Mouse (Mus musculus) embryonic fibroblast, embryonic 13.5 days (primary cell): Measurements from ENCODE around the gene Eif2ak2. TPM values are rescaled to one million over a fixed set of nuclear protein-coding genes. Genes with fewer than 3 reads are reported as not detected.

Experiments used
- H3K27ac ChIP-seq: 2 replicates; pipeline ENCODE4 v1.5.1; 2012; ENCODE audit warnings: low read length, control low read depth, inconsistent platforms; ENCODE audit not compliant: insufficient read depth
- H3K4me1 ChIP-seq: 2 replicates; pipeline ENCODE4 v1.6.1; 2011; ENCODE audit warnings: low read length; ENCODE audit not compliant: control insufficient read depth, insufficient read depth
- H3K4me3 ChIP-seq: 2 replicates; pipeline ENCODE4 v1.5.1; 2011; ENCODE audit warnings: mild to moderate bottlenecking, control low read depth, low read length; ENCODE audit not compliant: insufficient read depth
- CTCF ChIP-seq: IDR thresholded peaks from 2 replicates; pipeline ENCODE4 v1.5.1; 2011; ENCODE audit warnings: mild to moderate bottlenecking, control low read depth, low read length, moderate library complexity, borderline replicate concordance; ENCODE audit not compliant: insufficient read depth
- POLR2A ChIP-seq: IDR thresholded peaks from 2 replicates; pipeline ENCODE4 v1.6.1; 2011; ENCODE audit warnings: low read depth, mild to moderate bottlenecking, control low read depth, low read length, moderate library complexity
- polyA plus RNA-seq: library from polyadenylated mRNA; stranded (reverse); fragments of >200 nt; gene quantifications from 2 replicates; pipeline ENCODE4 v1.2.4, GENCODE M21; 2011; ENCODE audit warnings: low read depth; ENCODE audit not compliant: missing spikeins, insufficient read length

Eif2ak2 gene
- polyA plus RNA-seq, 1 experiment: 51.7 TPM

DNA sequence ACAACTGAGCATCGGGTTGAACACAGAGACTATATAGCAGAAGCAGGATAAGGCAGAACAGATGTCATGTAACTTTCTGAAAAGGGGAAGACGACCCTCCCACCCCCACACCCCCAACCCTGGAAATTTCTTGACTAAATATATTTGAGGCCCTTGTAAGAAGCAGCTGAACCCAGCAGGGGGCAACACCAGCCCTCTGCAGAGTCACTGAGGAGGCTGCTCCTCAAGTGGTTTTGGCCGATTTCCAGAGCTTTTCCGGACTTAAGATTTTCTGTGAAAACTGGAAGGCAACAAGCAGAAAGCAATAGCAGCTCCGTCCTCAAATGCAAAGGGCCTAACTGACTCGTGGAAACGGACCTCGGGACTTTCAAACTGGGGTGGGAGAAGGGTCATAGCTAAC lies 13.0 kb upstream of the Eif2ak2 start:
- Histone ChIP-seq H3K4me1 (no peaks in the 10 kb centered on the region), H3K4me3 (no peak overlapping the region), H3K27ac (no peak overlapping the region)
- TF ChIP-seq CTCF (0 out of 2 replicates have a peak, but pooled peaks have one; percentile 44), POLR2A (no peak)

- H3K4me3 ChIP-seq: no peak overlapping the region
- TF ChIP-seq POLR2A (no peak), CTCF (no peak)
- no peak overlapping the region for H3K27ac ChIP-seq
- no peaks in the 10 kb centered on the region for H3K4me1 ChIP-seq
Measured at GRCm38 (mm10) chr17:78894991-78895390, 12.6 kb upstream of the Eif2ak2 start.

GRCm38 (mm10) chr17:78891020-78891419 lies 8.6 kb upstream of the Eif2ak2 start:
- Histone ChIP-seq H3K4me3 (no peak overlapping the region), H3K27ac (no peak overlapping the region), H3K4me1 (no peaks in the 10 kb centered on the region)
- no peak for TF ChIP-seq CTCF
- no peak for TF ChIP-seq POLR2A

DNA sequence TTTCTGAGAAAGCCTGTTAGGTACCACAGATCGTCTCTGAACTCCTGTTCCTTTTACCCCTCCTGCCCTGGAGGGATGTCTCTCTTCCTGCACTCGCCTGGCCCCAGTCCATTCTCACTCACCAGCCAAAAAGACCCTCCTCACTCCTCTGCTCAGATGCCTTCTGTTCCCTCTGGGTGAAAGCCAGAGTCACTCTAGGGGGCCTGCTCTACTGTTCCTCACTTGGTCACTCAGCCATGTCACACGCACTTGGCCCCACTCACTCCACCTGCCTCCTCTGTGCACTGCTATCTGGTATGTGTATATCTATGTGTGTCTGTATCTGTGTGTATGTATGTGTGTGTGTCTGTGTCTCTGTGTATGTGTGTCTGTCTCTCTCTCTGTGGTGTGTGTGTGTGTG lies 6.8 kb upstream of the Eif2ak2 start:
- Histone ChIP-seq H3K27ac (no peak overlapping the region), H3K4me1 (no peaks in the 10 kb centered on the region), H3K4me3 (no peak overlapping the region)
- TF ChIP-seq POLR2A (no peak), CTCF (no peak)

DNA sequence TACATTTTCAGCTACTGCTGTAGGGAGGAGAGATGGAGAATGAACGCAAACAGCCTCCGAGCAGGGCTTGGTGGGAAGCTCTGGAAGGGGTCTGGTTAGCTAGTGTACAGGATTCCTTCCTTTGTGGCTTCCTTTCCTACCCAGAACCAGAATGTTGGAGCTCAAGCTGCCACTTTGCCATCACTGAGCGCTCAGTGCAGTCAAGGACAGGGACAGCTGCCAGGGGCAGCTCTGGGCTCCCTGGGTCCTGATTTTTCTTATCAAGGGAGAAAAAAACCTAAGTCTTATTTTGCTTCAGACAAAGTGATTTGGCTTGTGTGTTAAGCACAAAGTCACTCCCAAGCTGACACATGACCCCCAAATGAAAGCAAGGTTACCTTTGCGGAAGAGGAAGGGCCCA lies 6.2 kb upstream of the Eif2ak2 start:
- TF ChIP-seq POLR2A: no peak
- no peak for TF ChIP-seq CTCF
- Histone ChIP-seq H3K27ac (no peak overlapping the region), H3K4me3 (no peak overlapping the region), H3K4me1 (no peaks in the 10 kb centered on the region)

DNA sequence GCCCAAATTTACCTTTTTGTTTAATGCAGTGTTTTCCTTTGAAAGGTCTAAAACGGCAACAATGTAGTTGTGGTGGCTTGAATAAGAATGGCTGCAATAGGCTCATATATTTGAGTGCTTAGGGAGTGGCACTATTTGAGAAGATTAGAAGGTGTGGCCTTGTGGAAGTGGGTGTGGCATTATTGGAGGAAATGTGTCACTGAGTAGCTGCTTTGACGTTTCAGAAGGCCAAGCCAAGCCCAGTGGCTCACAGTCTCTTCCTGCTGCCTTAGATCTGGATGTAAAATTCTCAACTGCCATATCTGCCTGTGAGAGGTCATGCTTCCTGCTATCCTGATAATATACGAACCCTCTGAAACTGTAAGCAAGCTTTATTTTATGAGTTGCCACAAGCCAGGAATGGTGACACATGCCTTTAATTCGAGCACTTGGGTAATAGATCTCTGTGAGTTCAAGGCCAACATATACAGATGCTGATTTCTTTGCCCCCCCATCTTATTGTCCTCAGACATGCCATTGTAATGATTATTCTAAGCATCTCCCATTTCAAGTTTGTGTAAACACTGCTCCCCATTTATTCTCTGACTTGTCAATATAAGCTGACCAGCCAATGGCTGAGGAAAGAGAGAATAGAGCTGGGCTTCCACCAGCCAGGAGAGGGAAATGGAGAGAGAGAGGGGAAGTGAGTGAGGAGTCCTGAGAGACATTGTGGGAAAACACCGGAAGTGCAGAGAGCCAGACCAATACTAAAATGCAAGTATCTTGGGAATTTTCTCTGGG lies 3.1 kb upstream of the Eif2ak2 start:
- no peak overlapping the region for H3K4me3 ChIP-seq
- H3K27ac ChIP-seq: no peak overlapping the region
- no peaks in the 10 kb centered on the region for H3K4me1 ChIP-seq
- TF ChIP-seq CTCF (no peak), POLR2A (no peak)

DNA sequence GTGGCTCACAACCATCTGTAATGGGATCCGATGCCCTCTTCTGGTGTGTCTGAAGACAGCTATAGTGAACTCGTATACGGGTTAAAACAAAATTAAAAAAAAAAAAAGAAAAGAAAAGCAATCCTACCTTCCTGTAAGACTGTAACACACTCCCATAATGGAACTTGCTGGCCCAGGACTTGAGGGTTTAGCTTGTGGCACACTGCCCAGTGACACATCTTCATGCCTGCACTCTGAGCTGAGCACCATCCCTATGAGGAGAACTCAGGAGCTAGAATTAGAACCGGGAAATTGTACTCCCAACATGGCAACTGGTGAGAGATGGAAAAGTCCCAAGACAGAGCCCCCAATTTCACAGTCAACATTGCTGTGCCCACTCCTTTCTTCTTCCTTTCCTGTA lies 918 bp upstream of the Eif2ak2 start:
- H3K4me3 ChIP-seq: no peak overlapping the region
- H3K4me1 ChIP-seq: no peaks in the 10 kb centered on the region
- no peak overlapping the region for H3K27ac ChIP-seq
- TF ChIP-seq POLR2A (no peak), CTCF (no peak)

DNA sequence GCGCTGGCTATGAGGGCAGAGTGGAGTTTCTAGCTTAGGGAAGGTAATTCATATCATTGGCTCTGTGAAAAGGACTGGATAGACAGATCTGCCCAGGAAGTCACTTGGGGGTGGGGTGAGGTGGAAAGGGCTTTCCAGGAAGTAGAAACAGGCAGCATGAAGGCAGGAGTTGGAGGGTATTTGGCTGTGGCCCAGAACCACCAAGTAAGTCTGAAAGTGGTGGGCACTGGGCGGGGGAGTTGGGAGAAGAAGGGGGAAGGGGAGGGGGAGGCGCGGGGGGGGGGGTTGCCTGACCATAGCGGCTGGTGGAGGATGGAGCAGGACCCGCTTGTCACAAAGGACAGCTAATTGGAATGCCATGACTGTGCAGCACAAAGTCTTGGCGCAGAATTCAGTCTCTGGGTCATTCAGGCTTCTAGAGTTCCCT lies 482 bp downstream of the Eif2ak2 start:
- peak overlapping the region; percentile 84 for H3K27ac ChIP-seq
- H3K4me3 ChIP-seq: peak overlapping the region; percentile 92
- TF ChIP-seq CTCF (no peak), POLR2A (no peak)
- no peaks in the 10 kb centered on the region for H3K4me1 ChIP-seq

DNA sequence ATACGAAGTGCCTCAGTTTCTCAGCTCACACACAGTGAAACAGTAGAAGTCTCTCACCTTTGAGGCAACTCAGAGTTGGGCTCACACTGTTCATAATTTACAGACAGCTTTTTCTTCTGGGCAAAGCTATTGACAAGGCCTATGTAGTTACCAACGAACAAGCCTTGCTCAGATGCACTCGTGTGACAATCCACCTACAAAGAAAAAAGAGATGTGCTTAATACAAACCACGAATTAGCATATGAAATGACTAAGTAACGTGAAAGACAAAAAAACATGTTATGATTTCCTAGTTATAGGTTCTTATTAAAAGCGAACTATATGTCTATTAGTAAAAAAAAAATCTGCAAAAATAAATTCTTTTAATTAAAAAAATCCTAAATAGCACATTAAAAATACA lies 8.5 kb downstream of the Eif2ak2 start:
- Histone ChIP-seq H3K27ac (no peak overlapping the region), H3K4me3 (no peak overlapping the region), H3K4me1 (no peaks in the 10 kb centered on the region)
- TF ChIP-seq POLR2A (no peak), CTCF (no peak)

- Histone ChIP-seq H3K4me1 (no peaks in the 10 kb centered on the region; the same call in 1 of the 2 replicates), H3K27ac (no peak overlapping the region), H3K4me3 (no peak overlapping the region)
- TF ChIP-seq CTCF (no peak), POLR2A (no peak)
Measured at GRCm38 (mm10) chr17:78856243-78856642, 26.1 kb downstream of the Eif2ak2 start.

DNA sequence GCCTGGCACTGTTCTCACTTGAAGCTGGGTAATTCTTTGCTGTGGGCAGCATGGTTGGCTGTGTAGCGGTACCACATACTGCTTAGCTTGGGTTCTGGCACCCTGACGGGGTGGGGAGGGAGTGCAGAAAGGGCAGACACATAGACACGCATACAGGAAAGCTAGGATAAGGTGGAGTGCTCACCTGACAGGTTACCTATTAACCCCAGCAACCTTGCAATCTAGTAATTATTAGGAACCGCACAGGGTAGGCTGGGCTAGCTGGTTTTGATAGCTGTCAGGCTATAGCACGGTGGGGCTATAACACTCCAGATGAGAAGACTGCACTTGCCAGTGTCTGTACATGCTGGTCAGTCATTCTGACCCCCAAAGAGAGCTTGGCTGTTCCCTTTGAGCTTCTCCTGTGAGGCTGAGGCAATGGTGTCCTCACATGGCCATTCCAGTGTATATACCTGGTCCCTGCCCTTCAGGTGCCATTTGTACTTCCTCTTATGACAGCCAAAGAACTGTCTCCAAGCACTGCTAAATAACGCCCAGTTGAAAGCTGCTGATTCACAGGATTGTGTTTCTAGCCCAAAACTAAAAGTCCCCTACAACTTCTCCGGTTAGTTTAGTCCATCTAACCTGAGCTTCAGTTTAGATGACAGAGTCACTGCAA lies 40.0 kb downstream of the Eif2ak2 start:
- Histone ChIP-seq H3K4me1 (peaks cover 2% of the 10 kb centered on the region), H3K27ac (no peak overlapping the region), H3K4me3 (no peak overlapping the region)
- TF ChIP-seq POLR2A (no peak), CTCF (no peak)
